Mouse (Mus musculus): ENCODE measurements at regions not wholly inside any gene's neighbourhood (a gene's known extent, or its start where the extent isn't known, plus 50 kb on each side); places are given as distances from the start of the nearest gene placed in this dataset.
"Not testable (repeated sequence)": the region's sequence is repeated elsewhere in the genome, so short reads cannot be mapped to it uniquely, and the experiment has no call there.

- Histone ChIP-seq H3K4me1 (ENCODE audit: control insufficient read depth, insufficient read depth, low read length) (no peaks in the 10 kb centered on the region), H3K27ac (ENCODE audit: control insufficient read depth, insufficient read depth, low read depth, low read length) (no peak overlapping the region), H3K27me3 (ENCODE audit: control insufficient read depth, insufficient read depth, low read length) (no peaks in the 10 kb centered on the region), H3K4me3 (ENCODE audit: control insufficient read depth, low read depth, low read length) (no peak overlapping the region), H3K36me3 (ENCODE audit: control insufficient read depth, insufficient read depth, low read length) (no peaks in the 10 kb centered on the region)
- TF ChIP-seq POLR2A (IDR thresholded peaks at IDR 0.05; ENCODE audit: control insufficient read depth, low read depth, low read length) (no peak), CTCF (IDR thresholded peaks at IDR 0.05; ENCODE audit: control insufficient read depth, insufficient read depth, insufficient replicate concordance, low read depth, low read length) (no peak)
Observed at GRCm38 (mm10) chr16:12862561-12862960, 246.9 kb upstream of the Ercc4 start.

GRCm38 (mm10) chr16:12878326-12878725 lies 231.2 kb upstream of the Ercc4 start:
- H3K27ac ChIP-seq (ENCODE audit: control insufficient read depth, insufficient read depth, low read depth, low read length); H3K4me3 ChIP-seq (ENCODE audit: control insufficient read depth, low read depth, low read length); H3K4me1 ChIP-seq (ENCODE audit: control insufficient read depth, insufficient read depth, low read length); H3K36me3 ChIP-seq (ENCODE audit: control insufficient read depth, insufficient read depth, low read length); H3K27me3 ChIP-seq (ENCODE audit: control insufficient read depth, insufficient read depth, low read length): not testable (repeated sequence)

GRCm38 (mm10) chr16:12880011-12880410 lies 229.5 kb upstream of the Ercc4 start:
- Histone ChIP-seq H3K4me1 (ENCODE audit: control insufficient read depth, insufficient read depth, low read length) (no peaks in the 10 kb centered on the region), H3K27me3 (ENCODE audit: control insufficient read depth, insufficient read depth, low read length) (no peaks in the 10 kb centered on the region), H3K36me3 (ENCODE audit: control insufficient read depth, insufficient read depth, low read length) (no peaks in the 10 kb centered on the region), H3K27ac (ENCODE audit: control insufficient read depth, insufficient read depth, low read depth, low read length) (no peak overlapping the region), H3K4me3 (ENCODE audit: control insufficient read depth, low read depth, low read length) (no peak overlapping the region)
- TF ChIP-seq CTCF (IDR thresholded peaks at IDR 0.05; ENCODE audit: control insufficient read depth, insufficient read depth, insufficient replicate concordance, low read depth, low read length) (no peak), POLR2A (IDR thresholded peaks at IDR 0.05; ENCODE audit: control insufficient read depth, low read depth, low read length) (no peak)

GRCm38 (mm10) chr16:12880481-12880880 lies 229.0 kb upstream of the Ercc4 start:
- Histone ChIP-seq H3K36me3 (ENCODE audit: control insufficient read depth, insufficient read depth, low read length) (no peaks in the 10 kb centered on the region), H3K4me3 (ENCODE audit: control insufficient read depth, low read depth, low read length) (no peak overlapping the region), H3K27ac (ENCODE audit: control insufficient read depth, insufficient read depth, low read depth, low read length) (no peak overlapping the region), H3K27me3 (ENCODE audit: control insufficient read depth, insufficient read depth, low read length) (no peaks in the 10 kb centered on the region), H3K4me1 (ENCODE audit: control insufficient read depth, insufficient read depth, low read length) (no peaks in the 10 kb centered on the region)
- no peak for TF ChIP-seq CTCF (IDR thresholded peaks at IDR 0.05; ENCODE audit: control insufficient read depth, insufficient read depth, insufficient replicate concordance, low read depth, low read length)
- TF ChIP-seq POLR2A (IDR thresholded peaks at IDR 0.05; ENCODE audit: control insufficient read depth, low read depth, low read length) = no peak

- no peak overlapping the region for H3K4me3 ChIP-seq (ENCODE audit: control insufficient read depth, low read depth, low read length)
Observed at GRCm38 (mm10) chr16:12882690-12883089, 226.8 kb upstream of the Ercc4 start.

GRCm38 (mm10) chr16:12884556-12884955 lies 224.9 kb upstream of the Ercc4 start:
- Histone ChIP-seq H3K27me3 (ENCODE audit: control insufficient read depth, insufficient read depth, low read length) (no peaks in the 10 kb centered on the region), H3K36me3 (ENCODE audit: control insufficient read depth, insufficient read depth, low read length) (no peaks in the 10 kb centered on the region), H3K27ac (ENCODE audit: control insufficient read depth, insufficient read depth, low read depth, low read length) (no peak overlapping the region), H3K4me3 (ENCODE audit: control insufficient read depth, low read depth, low read length) (no peak overlapping the region), H3K4me1 (ENCODE audit: control insufficient read depth, insufficient read depth, low read length) (no peaks in the 10 kb centered on the region)
- TF ChIP-seq POLR2A (IDR thresholded peaks at IDR 0.05; ENCODE audit: control insufficient read depth, low read depth, low read length) = no peak
- no peak for TF ChIP-seq CTCF (IDR thresholded peaks at IDR 0.05; ENCODE audit: control insufficient read depth, insufficient read depth, insufficient replicate concordance, low read depth, low read length)

More at GRCm38 (mm10) chr16:12882690-12883089, 226.8 kb upstream of the Ercc4 start:
- Histone ChIP-seq H3K27ac (ENCODE audit: control insufficient read depth, insufficient read depth, low read depth, low read length) (no peak overlapping the region), H3K4me1 (ENCODE audit: control insufficient read depth, insufficient read depth, low read length) (no peaks in the 10 kb centered on the region), H3K36me3 (ENCODE audit: control insufficient read depth, insufficient read depth, low read length) (no peaks in the 10 kb centered on the region), H3K27me3 (ENCODE audit: control insufficient read depth, insufficient read depth, low read length) (no peaks in the 10 kb centered on the region)
- no peak for TF ChIP-seq POLR2A (IDR thresholded peaks at IDR 0.05; ENCODE audit: control insufficient read depth, low read depth, low read length)
- TF ChIP-seq CTCF (IDR thresholded peaks at IDR 0.05; ENCODE audit: control insufficient read depth, insufficient read depth, insufficient replicate concordance, low read depth, low read length) = no peak

GRCm38 (mm10) chr16:12886127-12886526 lies 223.4 kb upstream of the Ercc4 start:
- Histone ChIP-seq H3K27me3 (ENCODE audit: control insufficient read depth, insufficient read depth, low read length) (no peaks in the 10 kb centered on the region), H3K4me1 (ENCODE audit: control insufficient read depth, insufficient read depth, low read length) (no peaks in the 10 kb centered on the region), H3K36me3 (ENCODE audit: control insufficient read depth, insufficient read depth, low read length) (no peaks in the 10 kb centered on the region), H3K27ac (ENCODE audit: control insufficient read depth, insufficient read depth, low read depth, low read length) (no peak overlapping the region), H3K4me3 (ENCODE audit: control insufficient read depth, low read depth, low read length) (no peak overlapping the region)
- TF ChIP-seq POLR2A (IDR thresholded peaks at IDR 0.05; ENCODE audit: control insufficient read depth, low read depth, low read length) (no peak), CTCF (IDR thresholded peaks at IDR 0.05; ENCODE audit: control insufficient read depth, insufficient read depth, insufficient replicate concordance, low read depth, low read length) (no peak)

GRCm38 (mm10) chr16:12887381-12887780 lies 222.1 kb upstream of the Ercc4 start:
- Histone ChIP-seq H3K36me3 (ENCODE audit: control insufficient read depth, insufficient read depth, low read length) (no peaks in the 10 kb centered on the region), H3K27me3 (ENCODE audit: control insufficient read depth, insufficient read depth, low read length) (no peaks in the 10 kb centered on the region), H3K27ac (ENCODE audit: control insufficient read depth, insufficient read depth, low read depth, low read length) (no peak overlapping the region), H3K4me1 (ENCODE audit: control insufficient read depth, insufficient read depth, low read length) (no peaks in the 10 kb centered on the region), H3K4me3 (ENCODE audit: control insufficient read depth, low read depth, low read length) (no peak overlapping the region)
- TF ChIP-seq CTCF (IDR thresholded peaks at IDR 0.05; ENCODE audit: control insufficient read depth, insufficient read depth, insufficient replicate concordance, low read depth, low read length) (no peak), POLR2A (IDR thresholded peaks at IDR 0.05; ENCODE audit: control insufficient read depth, low read depth, low read length) (no peak)
